Mouse (Mus musculus) adrenal gland, postnatal 14 days (tissue): ENCODE data around the gene Gm9821. TPM values are rescaled to one million over a fixed set of nuclear protein-coding genes. Genes with fewer than 3 reads are reported as not detected.

ENCODE experiments used
- DNase-seq: peaks from one replicate; pipeline ENCODE4 v3.0.0; 2021; ENCODE audit warnings: mixed read lengths
- total RNA-seq: library from RNA; stranded (reverse); gene quantifications from 2 replicates; pipeline ENCODE4 v1.2.3, GENCODE M21; 2021

Gene Gm9821
- total RNA-seq, 1 experiment from 2014 or later, result not detected

GRCm38 (mm10) chr2:91948792-91949241, 3.3 kb downstream of the Gm9821 start:
- no peak for DNase-seq

GRCm38 (mm10) chr2:91949411-91950274, 4.1 kb downstream of the Gm9821 start:
- DNase-seq, result peak; percentile 75

GRCm38 (mm10) chr2:91950275-91951085, 5.0 kb downstream of the Gm9821 start:
- DNase-seq, result peak; percentile 71

- DNase-seq, result peak; percentile 80
These were observed 8.3 kb downstream of the Gm9821 start for GRCm38 (mm10) chr2:91953825-91954224.

- DNase-seq, result no peak
These were observed 9.7 kb downstream of the Gm9821 start for GRCm38 (mm10) chr2:91955121-91955591.

GRCm38 (mm10) chr2:91955875-91956274, 10.4 kb downstream of the Gm9821 start:
- DNase-seq, result no peak

GRCm38 (mm10) chr2:91957096-91957495, 11.6 kb downstream of the Gm9821 start:
- DNase-seq, result peak; percentile 58

- DNase-seq, result no peak
These were observed 12.5 kb downstream of the Gm9821 start for GRCm38 (mm10) chr2:91958049-91958448.

- DNase-seq, result peak; percentile 83
These were observed 13.4 kb downstream of the Gm9821 start for GRCm38 (mm10) chr2:91958701-91959457.

- no peak for DNase-seq
These were observed 14.3 kb downstream of the Gm9821 start for GRCm38 (mm10) chr2:91959544-91960410.

- no peak for DNase-seq
These were observed 15.0 kb downstream of the Gm9821 start for GRCm38 (mm10) chr2:91960459-91960858.

GRCm38 (mm10) chr2:91961901-91962761, 16.6 kb downstream of the Gm9821 start:
- no peak for DNase-seq

GRCm38 (mm10) chr2:91962864-91963401, 17.4 kb downstream of the Gm9821 start:
- peak; percentile 64 for DNase-seq

GRCm38 (mm10) chr2:91963443-91963932, 18.0 kb downstream of the Gm9821 start:
- peak; percentile 99 for DNase-seq

- DNase-seq, result no peak
These were observed 19.2 kb downstream of the Gm9821 start for GRCm38 (mm10) chr2:91964610-91965204.

- peak; percentile 78 for DNase-seq
These were observed 19.9 kb downstream of the Gm9821 start for GRCm38 (mm10) chr2:91965417-91965816.

- DNase-seq, result no peak
These were observed 20.9 kb downstream of the Gm9821 start for GRCm38 (mm10) chr2:91966367-91966766.

GRCm38 (mm10) chr2:91967962-91968361, 22.5 kb downstream of the Gm9821 start:
- peak; percentile 60 for DNase-seq
